Mouse (Mus musculus) spleen, postnatal 36 days (tissue): Measurements from ENCODE around the gene Flywch1.

ENCODE experiments used
- DNase-seq, 2 experiments: peaks; one replicate each; pipeline ENCODE4 v3.0.0; 2022; ENCODE audit warnings: low spot score in 2 of 2, mixed read lengths in 1 of 2

The Flywch1 gene

DNA sequence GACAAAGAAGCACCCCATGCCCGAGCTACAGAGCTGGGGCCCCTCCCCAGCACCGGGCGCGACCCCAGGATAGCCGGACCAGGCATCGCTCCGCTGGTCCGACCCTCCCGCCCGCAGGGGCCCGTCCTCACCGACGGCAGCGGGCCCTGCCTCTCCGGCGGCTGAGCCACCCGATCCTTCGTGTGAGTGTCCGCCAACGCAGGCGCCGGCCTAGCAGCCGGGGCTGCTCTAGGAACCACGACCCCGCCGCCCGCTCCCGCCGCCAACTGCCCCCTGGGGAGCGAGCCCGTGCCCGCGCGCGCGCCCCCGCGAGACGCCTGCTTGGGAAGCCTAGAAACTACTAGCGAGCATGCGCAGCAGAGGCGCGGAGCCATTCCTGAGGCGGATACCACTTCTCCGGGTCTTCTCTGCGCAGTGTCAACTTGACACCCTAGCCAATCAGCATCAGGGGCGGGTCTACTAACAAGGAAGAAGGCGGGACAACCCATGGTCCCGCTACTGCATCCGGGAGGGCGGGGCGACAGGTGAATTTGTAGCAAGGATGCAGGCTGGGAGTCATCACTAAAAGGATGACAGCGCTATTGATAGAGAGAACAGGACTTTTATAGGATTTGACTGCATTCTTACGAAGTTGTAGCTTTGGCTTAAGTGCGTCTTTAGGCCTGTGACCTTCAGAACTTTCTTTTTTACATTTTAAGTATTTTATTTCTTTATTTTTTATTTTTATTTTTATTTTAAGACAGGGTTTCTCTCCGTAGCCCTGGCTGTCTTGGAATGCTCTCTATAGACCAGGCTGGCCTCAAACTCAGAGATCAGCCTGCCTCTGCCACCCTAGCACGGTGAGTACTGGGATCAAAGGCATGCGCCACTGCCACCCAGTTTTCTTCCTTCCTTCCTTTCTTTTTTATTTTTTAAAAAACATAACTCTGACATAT lies at the start of gene Flywch1:
Gene Flywch1 (minus strand): TSS at position 319 of the 935 bp plus-strand sequence.
- DNase-seq, result peak; percentile 98

DNA sequence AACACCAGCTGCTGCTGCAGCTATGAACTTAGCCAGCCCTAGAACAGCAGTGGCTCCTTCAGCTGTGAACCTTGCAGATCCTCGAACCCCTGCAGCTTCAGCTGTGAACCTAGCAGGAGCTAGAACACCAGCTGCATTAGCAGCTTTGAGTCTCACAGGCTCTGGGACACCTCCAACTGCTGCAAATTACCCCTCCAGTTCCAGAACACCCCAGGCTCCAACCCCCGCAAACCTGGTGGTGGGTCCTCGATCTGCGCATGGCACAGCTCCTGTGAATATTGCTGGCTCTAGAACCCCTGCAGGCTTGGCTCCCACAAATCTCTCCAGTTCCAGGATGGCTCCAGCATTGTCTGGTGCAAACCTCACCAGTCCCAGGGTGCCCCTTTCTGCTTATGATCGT lies 49.3 kb upstream of the Flywch1 start:
- no peak for DNase-seq

DNA sequence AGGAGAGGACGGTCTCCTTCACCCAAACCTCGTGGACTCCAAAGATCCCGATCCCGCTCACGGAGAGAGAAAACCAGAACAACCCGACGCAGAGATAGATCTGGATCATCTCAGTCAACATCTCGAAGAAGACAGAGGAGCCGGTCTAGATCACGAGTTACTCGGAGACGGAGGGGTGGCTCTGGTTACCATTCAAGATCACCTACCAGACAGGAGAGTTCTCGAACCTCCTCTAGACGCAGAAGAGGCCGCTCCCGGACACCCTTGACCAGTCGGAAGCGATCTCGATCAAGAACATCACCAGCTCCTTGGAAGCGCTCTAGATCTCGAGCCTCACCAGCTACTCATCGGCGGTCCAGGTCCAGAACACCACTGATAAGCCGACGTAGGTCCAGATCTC lies 47.8 kb upstream of the Flywch1 start:
- DNase-seq, result no peak

DNA sequence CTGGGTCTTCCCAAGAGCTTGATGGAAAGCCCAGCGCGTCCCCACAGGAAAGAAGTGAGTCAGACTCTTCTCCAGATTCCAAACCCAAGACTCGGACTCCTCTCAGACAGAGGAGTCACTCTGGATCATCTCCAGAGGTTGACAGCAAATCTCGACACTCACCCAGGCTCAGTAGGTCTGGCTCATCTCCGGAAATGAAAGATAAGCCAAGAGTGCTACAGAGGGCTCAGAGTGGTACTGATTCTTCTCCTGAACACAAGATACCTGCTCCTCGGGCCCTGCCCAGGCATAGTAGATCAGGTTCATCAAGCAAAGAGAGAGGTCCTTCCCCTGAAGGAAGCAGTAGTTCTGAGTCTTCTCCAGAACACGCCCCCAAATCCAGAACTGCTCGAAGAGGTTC lies 47.2 kb upstream of the Flywch1 start:
- no peak for DNase-seq

DNA sequence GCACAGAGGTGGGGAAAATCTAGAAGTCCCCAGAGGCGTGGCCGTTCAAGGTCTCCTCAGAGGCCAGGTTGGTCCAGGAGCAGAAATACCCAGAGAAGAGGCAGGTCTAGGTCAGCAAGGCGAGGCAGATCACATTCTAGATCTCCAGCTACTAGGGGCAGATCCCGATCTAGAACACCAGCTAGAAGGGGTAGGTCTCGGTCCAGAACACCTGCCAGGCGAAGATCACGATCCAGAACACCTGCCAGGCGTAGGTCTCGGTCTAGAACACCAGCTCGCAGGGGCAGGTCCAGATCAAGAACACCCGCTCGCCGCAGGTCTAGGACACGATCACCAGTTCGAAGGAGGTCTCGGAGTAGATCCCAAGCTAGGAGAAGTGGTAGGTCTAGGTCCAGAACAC lies 44.2 kb upstream of the Flywch1 start:
- no peak for DNase-seq

DNA sequence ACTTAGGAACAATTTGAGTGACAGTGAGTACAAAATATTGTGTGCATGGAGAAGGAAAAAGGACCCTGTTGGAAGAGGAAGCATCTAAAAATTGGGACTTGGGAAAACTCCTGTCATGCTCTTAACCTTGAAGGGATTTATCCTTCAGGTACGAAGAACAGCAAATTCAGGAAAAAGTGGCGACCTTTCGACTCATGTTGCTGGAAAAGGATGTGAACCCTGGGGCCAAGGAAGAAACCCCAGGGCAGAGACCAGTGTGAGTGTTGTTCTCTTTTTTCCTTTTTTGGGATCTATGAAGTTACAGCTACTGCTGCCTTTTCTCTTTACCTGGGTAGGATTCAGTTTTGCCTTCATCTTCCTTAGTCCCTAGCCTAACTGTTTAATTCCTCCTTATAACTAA lies 36.5 kb upstream of the Flywch1 start:
- no peak for DNase-seq

DNA sequence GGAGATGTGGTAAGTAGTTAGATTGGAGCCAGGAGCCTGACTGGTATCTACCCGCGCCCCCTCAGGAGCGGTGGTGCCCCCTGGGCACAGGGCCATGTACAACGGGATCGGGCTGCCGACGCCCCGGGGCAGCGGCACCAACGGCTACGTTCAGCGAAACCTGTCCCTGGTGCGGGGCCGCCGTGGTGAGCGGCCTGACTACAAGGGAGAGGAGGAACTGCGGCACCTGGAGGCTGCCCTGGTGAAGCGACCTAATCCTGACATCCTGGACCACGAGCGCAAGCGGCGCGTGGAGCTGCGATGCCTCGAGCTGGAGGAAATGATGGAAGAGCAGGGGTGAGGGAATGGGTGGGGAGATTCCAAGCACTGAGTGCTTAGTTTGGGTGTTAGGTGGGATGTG lies 35.5 kb upstream of the Flywch1 start:
- DNase-seq, result no peak

DNA sequence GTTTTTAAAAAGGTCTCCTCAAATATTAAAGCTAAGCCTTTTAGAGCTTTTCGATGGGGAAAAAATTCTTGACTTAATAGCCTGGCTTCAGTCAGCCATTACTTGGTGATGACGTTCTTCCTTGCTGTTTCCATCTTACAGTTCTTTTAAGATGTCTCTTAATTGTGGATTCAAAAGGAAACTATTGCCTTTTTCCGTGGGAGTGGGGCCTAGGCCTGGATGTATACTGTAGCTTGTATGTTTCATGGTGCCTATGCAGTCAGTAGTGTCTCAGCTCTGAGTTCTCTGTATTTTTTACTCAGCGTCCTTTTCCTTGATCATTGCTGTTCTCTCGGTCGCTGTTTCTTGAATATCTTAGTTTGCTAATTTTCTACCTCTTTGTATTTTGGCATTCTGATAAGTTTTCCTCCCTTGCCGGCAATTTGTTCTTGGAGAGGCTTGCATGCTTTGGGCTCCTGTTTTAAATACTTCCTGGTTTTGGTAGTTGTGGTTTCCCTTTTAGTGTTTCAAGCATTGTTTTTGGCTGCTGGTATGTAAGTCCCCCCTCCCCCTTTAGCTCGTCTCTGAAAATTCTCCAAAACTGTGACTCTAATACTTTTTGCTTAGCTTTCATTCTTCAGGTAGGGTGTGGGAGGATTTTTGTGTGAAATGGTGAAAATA lies 33.2 kb upstream of the Flywch1 start:
- no peak for DNase-seq

DNA sequence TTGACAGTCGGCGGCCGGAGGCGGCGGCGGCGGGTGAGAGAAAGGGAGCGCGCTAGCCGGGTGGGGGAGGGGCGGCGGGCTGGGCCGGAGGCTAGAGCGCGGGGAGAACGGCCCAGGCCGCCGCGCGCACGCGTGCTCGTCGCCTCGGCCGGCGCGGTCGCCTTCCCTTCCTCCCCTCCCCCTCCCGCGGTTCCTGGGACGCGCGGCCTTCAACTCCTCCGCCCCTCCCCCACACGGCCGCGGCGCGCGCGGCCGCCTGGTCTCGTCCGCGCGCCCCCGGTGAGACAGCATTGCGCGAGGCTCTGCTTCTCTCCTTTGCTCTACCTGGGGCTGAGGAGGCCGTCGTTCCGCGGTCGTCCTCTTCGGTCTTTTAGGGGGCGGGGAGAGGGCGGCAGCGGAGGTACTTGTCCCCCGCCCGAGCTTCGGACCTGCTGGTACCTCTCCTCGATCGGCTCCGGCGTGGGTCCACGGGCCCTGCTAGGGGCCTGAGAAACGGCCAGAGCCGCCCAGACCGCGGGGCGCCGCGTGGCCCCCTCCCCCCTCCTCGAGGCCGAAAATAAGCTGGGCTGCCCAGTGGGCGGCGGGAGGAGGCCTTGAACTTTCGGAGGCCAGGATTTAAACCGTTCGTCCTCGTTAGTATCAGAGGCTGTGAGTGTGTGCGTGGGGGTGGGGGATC lies 32.1 kb upstream of the Flywch1 start:
- DNase-seq, result peak; percentile 75 to 79

DNA sequence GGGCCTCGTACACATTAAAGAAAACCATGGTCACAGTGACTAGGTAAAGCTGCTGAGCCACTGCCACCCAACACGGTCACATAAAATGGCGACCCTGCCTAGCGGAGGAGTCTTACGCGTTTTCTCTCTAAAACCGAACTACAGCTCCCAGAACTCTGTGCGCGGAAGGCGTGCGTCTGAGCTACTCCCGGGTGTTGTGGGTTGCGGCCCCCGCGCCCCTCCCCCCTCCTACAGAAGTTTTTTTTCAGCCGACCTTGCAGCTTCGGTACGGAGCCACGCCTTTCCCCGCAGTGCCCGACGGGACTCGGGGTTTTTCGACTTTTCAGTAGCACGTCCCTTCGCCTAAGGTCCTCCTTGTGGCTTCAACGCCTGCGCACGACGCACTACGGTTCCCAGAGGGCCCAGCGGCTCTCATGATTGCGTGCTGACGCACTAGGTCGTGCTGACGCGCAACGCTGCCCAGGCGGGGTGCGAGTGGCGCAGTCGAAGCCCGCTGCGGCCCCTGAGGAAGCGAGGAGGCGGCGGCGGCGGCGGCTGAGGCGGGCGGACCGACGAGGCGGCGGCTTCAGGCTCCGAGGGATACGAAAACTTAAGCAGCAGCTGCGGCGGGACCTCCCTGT lies 31.5 kb upstream of the Flywch1 start:
- peak; percentile 98 to 99 for DNase-seq

DNA sequence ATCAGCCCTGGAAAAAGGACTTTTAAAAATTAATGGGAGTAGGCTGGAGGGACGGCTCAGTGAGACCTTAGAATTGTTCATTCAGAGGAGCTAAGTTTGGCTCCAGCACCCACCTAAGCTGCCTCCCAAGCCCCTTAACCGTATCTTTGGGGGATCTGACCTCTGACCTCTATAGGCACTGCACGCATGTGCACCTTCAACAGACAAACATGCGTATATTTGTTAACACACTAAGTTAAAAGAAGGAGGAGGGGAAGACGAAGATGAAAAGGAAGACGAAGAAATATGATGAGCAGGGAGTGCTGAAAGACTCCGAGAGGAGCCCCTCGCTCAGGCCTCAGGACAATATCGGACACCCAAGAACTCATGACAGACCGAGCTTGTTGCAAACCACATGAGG lies 30.2 kb upstream of the Flywch1 start:
- no peak for DNase-seq

DNA sequence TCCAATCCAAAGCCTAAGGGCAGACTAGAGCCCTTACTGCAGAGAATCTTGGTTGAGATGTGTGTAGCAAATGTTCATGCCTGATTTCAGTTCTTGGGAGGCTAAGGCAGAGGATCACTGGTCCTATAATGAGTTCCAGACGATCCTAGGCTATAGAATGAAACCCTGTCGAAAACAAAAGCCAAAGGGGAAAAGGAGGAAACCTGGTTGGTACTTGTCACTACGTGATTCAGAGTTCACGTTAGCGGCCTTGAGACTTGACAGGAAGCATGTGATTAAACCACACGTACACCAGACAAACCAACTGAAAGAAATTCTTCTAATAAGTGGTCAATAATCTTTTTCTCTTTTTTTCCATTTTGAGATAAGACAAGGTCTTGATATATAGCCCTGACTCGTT lies 25.9 kb upstream of the Flywch1 start:
- no peak for DNase-seq

DNA sequence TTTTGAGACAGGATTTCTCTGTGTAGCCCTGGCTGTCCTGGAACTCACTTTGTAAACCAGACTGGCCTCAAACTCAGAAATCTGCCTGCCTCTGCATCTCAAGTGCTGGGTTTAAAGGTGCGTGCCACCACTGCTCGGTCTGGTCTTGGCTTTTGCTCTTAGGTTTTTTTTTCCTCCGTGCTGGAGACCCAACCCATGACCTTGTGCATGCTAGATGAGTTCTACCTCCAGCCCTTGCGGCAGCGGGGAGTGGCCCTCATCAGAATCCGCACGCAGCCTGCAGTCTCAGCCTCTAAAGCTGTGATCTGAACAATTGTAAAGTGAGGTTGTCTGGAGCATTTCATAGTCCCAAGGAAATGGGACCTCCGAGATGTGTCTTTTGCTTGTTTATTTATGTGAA lies 23.9 kb upstream of the Flywch1 start:
- DNase-seq, result no peak

DNA sequence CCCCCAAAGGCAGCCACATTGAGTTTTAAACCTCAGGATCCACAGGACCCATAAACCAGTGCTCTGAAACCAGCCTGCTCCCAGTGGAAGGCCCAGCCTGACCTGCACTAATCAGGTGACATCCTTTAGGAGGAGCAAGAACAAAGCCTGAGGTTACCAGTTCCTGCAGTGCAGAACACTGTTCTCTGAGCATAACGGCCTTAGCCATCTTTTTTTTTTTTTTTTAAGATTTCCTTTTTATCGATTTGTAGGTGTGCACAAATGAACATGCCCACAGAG lies 19.6 kb upstream of the Flywch1 start:
- DNase-seq, result no peak

DNA sequence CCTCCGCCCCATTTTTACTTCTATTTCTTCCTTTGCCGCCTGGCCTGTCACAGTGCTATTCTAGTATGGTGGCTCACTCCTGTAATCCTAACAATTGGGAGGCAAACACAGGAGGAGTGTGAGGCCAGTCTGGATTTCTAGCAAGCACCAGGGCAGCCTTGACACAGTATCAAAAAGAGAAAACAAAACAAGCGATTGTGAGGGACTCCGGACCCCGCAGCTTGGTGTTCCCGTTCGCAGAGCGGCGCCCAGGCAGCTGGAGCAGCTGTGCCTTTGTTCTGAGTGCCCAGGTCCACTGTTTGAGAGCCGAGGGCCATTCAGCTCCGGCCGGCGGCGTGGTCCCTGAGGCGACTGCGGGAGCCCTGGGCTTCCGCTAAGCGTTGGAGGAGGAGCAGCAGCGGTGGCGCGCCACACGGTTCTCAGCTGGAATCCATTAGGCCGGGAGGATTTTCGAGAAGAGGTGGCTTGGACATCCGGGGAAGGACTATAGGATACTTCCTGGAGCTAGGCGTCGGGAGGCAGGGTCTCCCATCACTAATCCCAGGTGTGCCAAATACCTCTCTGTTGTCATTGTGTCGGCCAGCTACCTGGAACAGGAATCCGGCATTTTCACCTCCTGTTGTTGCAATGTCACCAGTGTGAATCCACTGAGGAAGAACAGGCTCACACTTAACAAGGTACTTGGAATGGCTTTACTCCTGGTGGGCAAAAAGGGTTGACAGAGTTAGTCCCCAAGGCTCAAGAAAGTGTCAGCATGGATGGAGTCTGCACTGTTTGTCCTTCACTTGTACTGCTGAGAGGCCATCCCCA lies 19.1 kb upstream of the Flywch1 start, which contains the start of gene Srrm2:
Gene Srrm2 (plus strand): TSS at position 264 of the 810 bp plus-strand sequence.
- DNase-seq, result peak in 1 of 2 experiments; percentile 33

DNA sequence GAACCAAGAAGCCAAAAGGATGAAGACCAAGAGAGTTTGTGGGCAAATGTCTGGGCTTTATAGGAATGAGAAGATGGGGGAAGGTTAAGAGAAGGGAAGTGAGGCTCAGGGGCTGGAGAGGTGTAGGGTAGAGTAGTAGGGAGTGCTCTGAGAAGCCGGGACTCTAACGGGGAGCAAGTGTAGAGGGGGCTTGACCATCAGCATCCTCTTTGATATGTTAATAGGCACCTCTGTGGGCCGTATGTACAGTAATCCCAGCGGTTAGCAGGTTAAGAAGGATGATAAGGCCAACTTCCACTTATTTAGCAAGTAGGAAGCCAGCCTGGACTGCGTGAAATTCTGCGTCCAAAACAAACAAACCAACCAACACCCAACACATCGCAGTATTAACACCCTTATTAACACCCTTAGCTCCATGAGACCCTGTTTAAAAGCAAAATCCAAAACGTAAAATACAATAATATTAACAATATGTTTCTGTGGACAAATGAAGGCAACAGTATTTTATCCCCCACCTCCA lies 18.4 kb upstream of the Flywch1 start:
- DNase-seq, result no peak

DNA sequence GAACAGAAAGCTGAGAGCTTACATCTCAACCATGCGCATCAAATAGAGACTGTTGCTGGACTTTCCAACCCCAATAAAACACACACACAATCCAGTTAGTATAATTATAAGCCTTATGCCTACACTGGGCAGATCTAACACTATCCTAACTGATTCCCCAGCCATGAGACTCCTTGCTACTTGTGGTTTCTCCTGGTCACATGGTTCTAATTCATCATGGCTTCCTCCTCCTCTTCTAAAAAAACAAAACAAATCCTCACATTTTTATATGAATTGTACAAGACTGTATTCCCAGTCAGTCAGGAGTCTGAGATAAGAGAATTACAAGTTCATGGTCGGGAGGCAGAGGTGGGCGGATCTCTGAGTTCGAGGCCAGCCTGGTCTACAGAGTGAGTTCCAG lies 17.6 kb upstream of the Flywch1 start:
- no peak for DNase-seq

DNA sequence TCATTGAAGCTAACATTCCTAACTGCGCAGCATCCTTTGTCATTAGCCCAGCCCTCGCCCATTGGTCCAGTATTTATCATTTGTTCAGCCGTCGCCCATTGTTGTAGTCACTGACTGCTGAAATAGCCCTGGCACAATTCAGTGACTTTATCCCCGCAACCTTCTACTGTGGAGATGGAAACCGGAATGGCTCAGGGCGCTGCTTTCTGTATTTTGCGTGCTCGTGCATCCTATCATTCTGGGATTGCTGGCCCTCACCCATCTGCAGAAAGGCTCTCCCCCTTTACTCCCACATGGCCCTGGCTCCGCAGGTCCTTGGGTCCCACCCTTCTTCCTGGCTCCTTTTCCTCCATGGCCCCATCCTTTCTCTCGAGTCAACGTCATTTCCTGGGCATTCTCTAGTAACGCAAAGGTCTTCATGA lies 15.1 kb upstream of the Flywch1 start:
- DNase-seq, result no peak

DNA sequence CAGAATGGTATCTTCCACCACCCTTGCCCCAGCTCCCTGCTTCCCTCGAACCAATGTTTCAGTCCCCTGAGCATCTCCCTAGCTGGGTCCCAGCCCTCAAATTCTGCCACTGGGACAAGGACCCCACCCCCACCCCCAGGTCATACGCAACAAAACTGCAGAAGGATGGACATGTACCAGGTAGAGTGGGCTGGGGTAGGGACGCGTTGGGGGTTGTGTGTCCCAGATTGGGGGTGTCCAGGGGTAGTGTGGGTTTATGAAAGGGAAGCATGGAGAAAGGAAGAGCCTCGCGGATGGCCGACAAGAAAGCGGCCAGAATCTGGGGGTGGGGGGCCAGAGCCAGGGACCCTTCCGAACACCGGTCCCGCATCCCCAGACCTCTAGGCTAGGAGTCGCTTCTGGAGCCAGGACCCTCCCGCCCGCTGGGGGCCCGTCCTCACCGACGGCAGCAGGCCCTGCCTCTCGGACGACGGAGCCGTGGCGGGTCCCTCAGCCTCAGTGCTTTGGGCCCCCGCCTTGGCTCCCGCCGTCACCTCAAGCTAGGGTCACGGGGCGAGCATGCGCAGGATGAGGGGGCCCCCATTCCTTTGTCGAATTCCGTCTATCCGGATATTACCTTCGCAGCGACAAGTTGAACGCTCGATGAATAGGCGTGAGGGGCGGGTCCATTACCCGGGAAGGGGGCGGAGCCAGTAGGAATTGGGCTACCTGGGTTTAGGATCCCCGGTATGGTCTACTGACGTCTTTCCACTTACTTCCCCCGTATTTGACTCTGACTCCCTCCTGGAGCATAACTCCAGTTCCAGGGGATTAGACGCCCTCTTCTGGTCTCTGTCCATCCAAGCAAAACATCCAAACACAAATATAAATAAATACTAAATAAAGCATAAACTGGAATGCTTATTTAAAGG lies 14.4 kb upstream of the Flywch1 start, which contains the start of gene Flywch2:
Gene Flywch2 (minus strand): TSS at position 521 of the 911 bp plus-strand sequence.
- DNase-seq, result peak; percentile 44 to 61

DNA sequence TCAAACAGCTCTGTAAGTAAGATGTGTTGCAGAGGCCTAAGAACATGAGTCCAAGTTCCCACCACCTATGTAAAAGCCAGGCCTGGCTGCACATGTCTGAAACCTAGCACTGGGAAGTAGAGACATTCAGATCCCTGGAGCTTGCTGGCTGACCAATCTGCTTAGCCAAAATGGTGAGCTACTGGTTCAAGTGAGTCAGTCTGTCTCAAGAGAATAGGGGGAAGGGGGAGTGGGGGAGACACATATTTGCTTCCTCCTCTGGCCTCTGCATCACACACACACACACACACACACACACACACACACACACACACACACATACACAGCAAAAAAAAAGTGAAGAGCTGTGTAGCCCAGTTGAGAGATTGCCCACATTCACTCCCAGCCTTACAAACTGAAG lies 11.9 kb upstream of the Flywch1 start:
- no peak for DNase-seq
